Mouse (Mus musculus): ENCODE measurements at regions not wholly inside any gene's neighbourhood (a gene's known extent, or its start where the extent isn't known, plus 50 kb on each side); places are given as distances from the start of the nearest gene placed in this dataset.

DNA sequence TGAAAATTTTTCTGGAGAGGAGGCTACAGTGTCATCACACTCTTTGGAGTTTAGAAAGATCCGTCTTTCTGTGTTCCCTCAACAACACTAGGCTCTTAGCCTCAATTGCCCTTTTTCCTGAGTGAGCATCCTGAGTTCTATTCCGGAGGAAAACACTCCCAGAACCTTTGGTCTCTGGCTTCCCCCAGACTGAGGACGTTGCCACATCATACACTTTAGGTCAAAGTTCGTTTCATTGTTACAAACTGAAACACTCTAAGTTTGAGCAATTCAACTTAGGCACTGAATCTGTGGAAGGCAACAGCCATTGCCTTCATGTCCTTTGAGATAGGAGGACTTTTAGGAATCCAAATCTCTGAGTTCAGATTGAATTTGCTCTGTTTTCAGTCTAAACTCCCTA, 85.0 kb downstream of the Arl4a start:
- no peak for DNase-seq

DNA sequence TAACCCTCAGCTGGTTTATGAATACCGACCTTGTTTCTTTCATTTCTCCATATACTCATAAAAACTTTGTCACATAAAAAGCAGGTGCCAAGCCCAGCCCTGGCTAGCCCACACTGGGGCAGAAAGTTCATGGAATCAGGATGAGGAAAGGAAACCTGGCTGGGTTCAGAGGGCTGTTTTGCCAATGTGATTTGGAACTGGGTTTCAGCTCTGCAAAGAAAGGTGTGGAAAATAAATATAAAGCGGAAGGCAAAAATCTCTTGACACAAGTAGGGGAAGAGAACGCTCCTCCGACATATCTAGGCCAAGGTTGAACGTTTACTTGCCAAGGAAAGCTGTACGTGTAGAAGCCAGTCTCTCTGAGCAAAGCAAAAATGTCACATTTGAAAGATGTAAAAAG, 85.9 kb downstream of the Arl4a start:
- WGBS = 97% methylated on average over 6 of the region's 6 CpGs

More for the DNA sequence above, 85.0 kb downstream of the Arl4a start:
- TF ChIP-seq POLR2A (IDR thresholded peaks at IDR 0.05; ENCODE audit: control insufficient read depth, extremely low read depth, insufficient read depth, low read length, poor library complexity) = no peak
- no peak for TF ChIP-seq CTCF (IDR thresholded peaks at IDR 0.05; ENCODE audit: borderline replicate concordance, control insufficient read depth, extremely low read depth, insufficient read depth, low read length, poor library complexity)
- Histone ChIP-seq H3K36me3 (ENCODE audit: control insufficient read depth, insufficient read depth, low read length) (no peaks in the 10 kb centered on the region), H3K27me3 (ENCODE audit: control insufficient read depth, insufficient read depth, low read length) (no peaks in the 10 kb centered on the region), H3K4me3 (ENCODE audit: control insufficient read depth, insufficient read depth, low read length) (no peak overlapping the region), H3K4me1 (replicated peaks; ENCODE audit: control insufficient read depth, insufficient read depth, low read length) (no peaks in the 10 kb centered on the region), H3K27ac (ENCODE audit: control insufficient read depth, insufficient read depth, low read length) (no peak overlapping the region)
- 77% methylated on average over 4 of the region's 4 CpGs for WGBS

DNA sequence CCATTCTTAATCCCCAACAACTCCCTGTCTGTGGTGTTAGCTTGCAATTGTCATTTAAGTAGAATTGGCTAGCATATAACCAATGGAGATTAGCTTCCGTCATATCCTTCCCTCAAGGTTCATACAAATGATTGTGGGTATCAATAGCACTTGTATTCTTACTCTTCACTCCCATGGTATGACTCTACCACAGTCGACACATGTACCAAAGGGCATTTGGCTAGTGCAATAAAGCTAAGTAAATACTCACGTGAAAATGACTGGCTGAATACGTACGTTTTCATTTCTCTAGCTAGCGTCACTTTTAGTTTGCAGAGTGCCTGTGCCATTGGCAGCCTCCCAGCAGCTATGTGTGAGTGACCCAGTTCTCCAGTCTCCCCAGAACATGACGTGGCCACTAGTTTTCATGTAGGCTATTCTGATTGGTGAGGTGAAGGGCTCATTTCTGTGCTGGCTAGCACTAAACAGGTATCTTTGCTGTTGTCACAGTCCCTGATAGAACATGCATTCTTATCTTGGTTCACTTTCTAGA, 87.5 kb downstream of the Arl4a start:
- H3K4me1 ChIP-seq (replicated peaks; ENCODE audit: control insufficient read depth, insufficient read depth, low read length) = no peaks in the 10 kb centered on the region
- no peak for DNase-seq
- TF ChIP-seq POLR2A (IDR thresholded peaks at IDR 0.05; ENCODE audit: control insufficient read depth, extremely low read depth, insufficient read depth, low read length, poor library complexity) (no peak), CTCF (IDR thresholded peaks at IDR 0.05; ENCODE audit: borderline replicate concordance, control insufficient read depth, extremely low read depth, insufficient read depth, low read length, poor library complexity) (no peak)
- H3K27me3 ChIP-seq (ENCODE audit: control insufficient read depth, insufficient read depth, low read length) = no peaks in the 10 kb centered on the region
- no peak overlapping the region for H3K27ac ChIP-seq (ENCODE audit: control insufficient read depth, insufficient read depth, low read length)
- no peak overlapping the region for H3K4me3 ChIP-seq (ENCODE audit: control insufficient read depth, insufficient read depth, low read length)
- no peaks in the 10 kb centered on the region for H3K36me3 ChIP-seq (ENCODE audit: control insufficient read depth, insufficient read depth, low read length)
- WGBS = 95% methylated on average over 7 of the region's 7 CpGs

More for the DNA sequence above, 85.9 kb downstream of the Arl4a start:
- DNase-seq = no peak
- Histone ChIP-seq H3K36me3 (ENCODE audit: control insufficient read depth, insufficient read depth, low read length) (no peaks in the 10 kb centered on the region), H3K27me3 (ENCODE audit: control insufficient read depth, insufficient read depth, low read length) (no peaks in the 10 kb centered on the region), H3K4me3 (ENCODE audit: control insufficient read depth, insufficient read depth, low read length) (no peak overlapping the region), H3K4me1 (replicated peaks; ENCODE audit: control insufficient read depth, insufficient read depth, low read length) (no peaks in the 10 kb centered on the region), H3K27ac (ENCODE audit: control insufficient read depth, insufficient read depth, low read length) (no peak overlapping the region)
- TF ChIP-seq CTCF (IDR thresholded peaks at IDR 0.05; ENCODE audit: borderline replicate concordance, control insufficient read depth, extremely low read depth, insufficient read depth, low read length, poor library complexity) (no peak), POLR2A (IDR thresholded peaks at IDR 0.05; ENCODE audit: control insufficient read depth, extremely low read depth, insufficient read depth, low read length, poor library complexity) (no peak)

DNA sequence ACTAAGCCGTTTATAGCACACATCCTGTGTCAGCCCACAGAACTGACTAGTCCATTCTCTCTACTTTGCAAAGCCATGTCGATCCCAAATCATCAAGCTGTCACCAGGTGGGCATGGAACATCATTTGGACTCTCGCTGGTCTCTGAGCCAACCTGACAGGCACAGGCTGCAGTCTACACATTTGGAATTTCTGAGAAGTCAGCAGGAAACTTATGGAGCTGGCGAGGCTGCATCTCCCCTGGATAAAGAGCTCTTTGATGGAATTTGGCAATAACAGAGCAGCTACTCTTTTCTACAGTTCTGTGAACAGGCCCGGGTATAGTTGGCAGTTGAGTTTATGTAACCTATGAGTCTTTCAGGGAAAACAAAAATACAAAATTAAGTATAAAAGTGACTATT, 94.9 kb downstream of the Arl4a start:
- H3K4me3 ChIP-seq (ENCODE audit: control insufficient read depth, insufficient read depth, low read length) = no peak overlapping the region
- H3K27me3 ChIP-seq (ENCODE audit: control insufficient read depth, insufficient read depth, low read length) = no peaks in the 10 kb centered on the region
- no peaks in the 10 kb centered on the region for H3K4me1 ChIP-seq (replicated peaks; ENCODE audit: control insufficient read depth, insufficient read depth, low read length)
- DNase-seq = no peak
- TF ChIP-seq POLR2A (IDR thresholded peaks at IDR 0.05; ENCODE audit: control insufficient read depth, extremely low read depth, insufficient read depth, low read length, poor library complexity) (no peak), CTCF (IDR thresholded peaks at IDR 0.05; ENCODE audit: borderline replicate concordance, control insufficient read depth, extremely low read depth, insufficient read depth, low read length, poor library complexity) (no peak)
- H3K27ac ChIP-seq (ENCODE audit: control insufficient read depth, insufficient read depth, low read length) = no peak overlapping the region
- 86% methylated on average over 5 of the region's 5 CpGs for WGBS
- no peaks in the 10 kb centered on the region for H3K36me3 ChIP-seq (ENCODE audit: control insufficient read depth, insufficient read depth, low read length)

DNA sequence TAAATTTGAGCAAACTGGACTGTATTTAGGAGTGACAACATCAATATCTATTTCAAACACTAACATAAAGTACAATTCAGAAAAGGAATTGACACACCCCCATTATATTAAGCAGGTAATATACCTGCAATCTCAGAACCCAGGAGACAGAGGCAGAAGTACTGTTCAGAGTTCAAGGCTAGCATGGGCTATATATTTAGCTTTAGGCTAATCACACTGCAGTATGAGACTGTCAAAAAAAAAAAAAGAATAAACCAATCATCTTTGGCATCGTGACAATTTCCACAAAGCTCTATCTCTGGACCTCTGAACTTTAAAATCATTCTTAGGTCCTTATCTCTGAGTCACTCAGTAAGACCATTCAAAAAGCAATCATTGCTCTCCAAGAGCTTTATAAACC, 96.7 kb downstream of the Arl4a start:
- WGBS = 93% methylated on average over 1 of the region's 1 CpGs
- TF ChIP-seq POLR2A (IDR thresholded peaks at IDR 0.05; ENCODE audit: control insufficient read depth, extremely low read depth, insufficient read depth, low read length, poor library complexity) (no peak), CTCF (IDR thresholded peaks at IDR 0.05; ENCODE audit: borderline replicate concordance, control insufficient read depth, extremely low read depth, insufficient read depth, low read length, poor library complexity) (no peak)
- Histone ChIP-seq H3K27ac (ENCODE audit: control insufficient read depth, insufficient read depth, low read length) (no peak overlapping the region), H3K27me3 (ENCODE audit: control insufficient read depth, insufficient read depth, low read length) (no peaks in the 10 kb centered on the region), H3K4me1 (replicated peaks; ENCODE audit: control insufficient read depth, insufficient read depth, low read length) (no peaks in the 10 kb centered on the region), H3K36me3 (ENCODE audit: control insufficient read depth, insufficient read depth, low read length) (no peaks in the 10 kb centered on the region), H3K4me3 (ENCODE audit: control insufficient read depth, insufficient read depth, low read length) (no peak overlapping the region)
- DNase-seq = no peak

DNA sequence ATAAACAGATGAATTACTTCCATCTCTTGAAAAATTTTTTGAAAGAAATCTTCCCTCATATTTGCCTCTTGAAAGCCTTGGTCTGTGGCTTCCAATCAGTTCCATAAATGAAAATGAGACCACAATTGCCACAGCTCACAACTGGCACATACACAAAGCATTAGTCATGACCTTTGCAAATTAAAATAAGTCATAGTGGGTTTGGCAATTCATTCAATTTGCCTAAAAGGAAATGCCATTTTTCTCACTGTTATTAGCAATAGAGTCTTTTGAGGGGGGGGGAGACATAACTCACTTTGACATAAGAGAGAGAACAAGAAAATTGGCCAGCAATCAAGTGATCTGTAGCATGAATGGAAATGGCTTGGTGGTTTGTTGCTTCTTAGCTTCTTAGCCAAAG, 98.8 kb downstream of the Arl4a start:
- H3K4me1 ChIP-seq (replicated peaks; ENCODE audit: control insufficient read depth, insufficient read depth, low read length) = no peaks in the 10 kb centered on the region
- no peak for TF ChIP-seq CTCF (IDR thresholded peaks at IDR 0.05; ENCODE audit: borderline replicate concordance, control insufficient read depth, extremely low read depth, insufficient read depth, low read length, poor library complexity)
- TF ChIP-seq POLR2A (IDR thresholded peaks at IDR 0.05; ENCODE audit: control insufficient read depth, extremely low read depth, insufficient read depth, low read length, poor library complexity) = no peak
- H3K27ac ChIP-seq (ENCODE audit: control insufficient read depth, insufficient read depth, low read length) = no peak overlapping the region
- no peaks in the 10 kb centered on the region for H3K27me3 ChIP-seq (ENCODE audit: control insufficient read depth, insufficient read depth, low read length)
- H3K36me3 ChIP-seq (ENCODE audit: control insufficient read depth, insufficient read depth, low read length) = no peaks in the 10 kb centered on the region
- H3K4me3 ChIP-seq (ENCODE audit: control insufficient read depth, insufficient read depth, low read length) = no peak overlapping the region
- no peak for DNase-seq

DNA sequence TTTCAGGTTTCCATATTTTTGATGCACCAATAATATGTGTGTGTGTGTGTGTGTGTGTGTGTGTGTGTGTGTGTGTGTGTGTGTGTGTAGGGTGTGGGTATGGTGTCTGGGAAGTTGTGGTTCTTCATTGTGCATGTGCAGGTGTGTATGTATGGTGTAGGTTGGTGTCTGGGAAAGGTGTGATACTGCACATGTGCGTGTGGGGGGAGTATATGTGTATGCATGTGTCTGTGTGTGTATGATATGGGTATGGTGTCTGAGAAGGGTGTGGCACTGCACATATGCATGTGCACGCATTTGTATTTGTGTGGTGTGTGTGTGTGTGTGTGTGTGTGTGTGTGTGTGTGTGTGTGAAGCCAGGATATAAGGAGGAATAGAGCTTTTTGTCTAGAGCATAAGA, 99.6 kb downstream of the Arl4a start:
- 89% methylated on average over 2 of the region's 2 CpGs for WGBS

More for the DNA sequence above, 99.6 kb downstream of the Arl4a start:
- Histone ChIP-seq H3K4me3 (ENCODE audit: control insufficient read depth, insufficient read depth, low read length) (no peak overlapping the region), H3K4me1 (replicated peaks; ENCODE audit: control insufficient read depth, insufficient read depth, low read length) (no peaks in the 10 kb centered on the region), H3K27me3 (ENCODE audit: control insufficient read depth, insufficient read depth, low read length) (no peaks in the 10 kb centered on the region), H3K36me3 (ENCODE audit: control insufficient read depth, insufficient read depth, low read length) (no peaks in the 10 kb centered on the region), H3K27ac (ENCODE audit: control insufficient read depth, insufficient read depth, low read length) (no peak overlapping the region)
- DNase-seq = no peak
- TF ChIP-seq CTCF (IDR thresholded peaks at IDR 0.05; ENCODE audit: borderline replicate concordance, control insufficient read depth, extremely low read depth, insufficient read depth, low read length, poor library complexity) (no peak), POLR2A (IDR thresholded peaks at IDR 0.05; ENCODE audit: control insufficient read depth, extremely low read depth, insufficient read depth, low read length, poor library complexity) (no peak)

Measured in thymus, adult 2 months (tissue).